Mouse (Mus musculus) kidney, adult 11 months (tissue): Measurements from ENCODE around the gene Tnfsfm13.
A peak's percentile ranks its signal among the peaks of the same experiment; 100 is the strongest.
"Not testable (repeated sequence)": the region's sequence is repeated elsewhere in the genome, so short reads cannot be mapped to it uniquely, and the experiment has no call there.

ENCODE experiments used
- DNase-seq: peaks from one replicate; pipeline ENCODE4 v3.0.0; 2022

The Tnfsfm13 gene

GRCm38 (mm10) chr11:69695361-69696181, at the start of gene Tnfsfm13, which contains the start of gene Tnfsf12:
Gene Tnfsfm13, minus strand, starts transcription at chr11:69696098.
Gene Tnfsf12, minus strand, starts transcription at chr11:69695849.
- peak; percentile 78 for DNase-seq

GRCm38 (mm10) chr11:69731408-69731807, 35.5 kb upstream of the Tnfsfm13 start:
- DNase-seq: not testable (repeated sequence)

GRCm38 (mm10) chr11:69729063-69729462, 33.2 kb upstream of the Tnfsfm13 start:
- DNase-seq: peak; percentile 53

- no peak for DNase-seq
These were observed 30.1 kb upstream of the Tnfsfm13 start for GRCm38 (mm10) chr11:69725951-69726350.

GRCm38 (mm10) chr11:69723074-69723473, 27.2 kb upstream of the Tnfsfm13 start:
- DNase-seq: no peak

GRCm38 (mm10) chr11:69720852-69721251, 25.0 kb upstream of the Tnfsfm13 start:
- DNase-seq: no peak

- DNase-seq: no peak
These were observed 23.5 kb upstream of the Tnfsfm13 start for GRCm38 (mm10) chr11:69719423-69719822.

GRCm38 (mm10) chr11:69718661-69719060, 22.8 kb upstream of the Tnfsfm13 start:
- DNase-seq: peak; percentile 26

GRCm38 (mm10) chr11:69716953-69717352, 21.1 kb upstream of the Tnfsfm13 start:
- DNase-seq: no peak

GRCm38 (mm10) chr11:69715929-69716328, 20.0 kb upstream of the Tnfsfm13 start:
- DNase-seq: no peak

GRCm38 (mm10) chr11:69715482-69715881, 19.6 kb upstream of the Tnfsfm13 start:
- DNase-seq: peak; percentile 58

GRCm38 (mm10) chr11:69714636-69715329, 18.9 kb upstream of the Tnfsfm13 start:
- DNase-seq: peak; percentile 79

- DNase-seq: peak; percentile 41
These were observed 17.2 kb upstream of the Tnfsfm13 start for GRCm38 (mm10) chr11:69712954-69713672.

GRCm38 (mm10) chr11:69711082-69711481, 15.2 kb upstream of the Tnfsfm13 start:
- DNase-seq: no peak

- DNase-seq: no peak
These were observed 14.6 kb upstream of the Tnfsfm13 start for GRCm38 (mm10) chr11:69710470-69710869.

GRCm38 (mm10) chr11:69709554-69710446, 13.9 kb upstream of the Tnfsfm13 start:
- DNase-seq: no peak

GRCm38 (mm10) chr11:69708614-69709265, 12.8 kb upstream of the Tnfsfm13 start:
- DNase-seq: no peak

GRCm38 (mm10) chr11:69707873-69708381, 12.0 kb upstream of the Tnfsfm13 start:
- DNase-seq: no peak

GRCm38 (mm10) chr11:69707480-69707847, 11.6 kb upstream of the Tnfsfm13 start:
- no peak for DNase-seq

- peak; percentile 93 for DNase-seq
These were observed 11.0 kb upstream of the Tnfsfm13 start for GRCm38 (mm10) chr11:69706775-69707479.

GRCm38 (mm10) chr11:69704613-69705010, 8.7 kb upstream of the Tnfsfm13 start:
- DNase-seq: no peak
